Mouse (Mus musculus): Measurements from ENCODE around the gene Bank1.

Bank1 gene

GRCm38 (mm10) chr3:136100973-136101500, 224.8 kb downstream of the Bank1 start:
- DNase-seq, result no peak

- DNase-seq, result no peak
Observed at GRCm38 (mm10) chr3:136100292-136100691, 225.6 kb downstream of the Bank1 start.

- DNase-seq, result no peak
Observed at GRCm38 (mm10) chr3:136086948-136087660, 238.8 kb downstream of the Bank1 start.

DNA sequence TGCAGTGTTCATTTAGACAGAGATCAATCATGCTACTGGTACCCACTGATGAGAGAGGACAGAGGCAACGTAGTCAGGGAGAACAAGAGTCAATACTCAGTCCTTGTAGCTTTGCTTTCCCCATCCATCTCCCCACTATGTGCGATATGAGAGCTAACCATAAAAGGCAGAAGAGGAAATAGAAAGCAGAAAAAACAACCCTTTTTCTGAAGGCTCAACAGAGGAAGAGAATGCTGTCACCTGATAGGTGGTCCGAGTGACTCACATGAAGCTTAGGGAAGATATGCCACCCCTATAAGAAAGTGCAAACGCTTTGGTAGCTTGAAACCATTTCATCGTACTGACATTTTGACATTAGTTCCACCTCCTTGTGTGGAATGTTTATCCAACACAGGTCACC, 239.4 kb downstream of the Bank1 start:
- DNase-seq, result no peak

DNA sequence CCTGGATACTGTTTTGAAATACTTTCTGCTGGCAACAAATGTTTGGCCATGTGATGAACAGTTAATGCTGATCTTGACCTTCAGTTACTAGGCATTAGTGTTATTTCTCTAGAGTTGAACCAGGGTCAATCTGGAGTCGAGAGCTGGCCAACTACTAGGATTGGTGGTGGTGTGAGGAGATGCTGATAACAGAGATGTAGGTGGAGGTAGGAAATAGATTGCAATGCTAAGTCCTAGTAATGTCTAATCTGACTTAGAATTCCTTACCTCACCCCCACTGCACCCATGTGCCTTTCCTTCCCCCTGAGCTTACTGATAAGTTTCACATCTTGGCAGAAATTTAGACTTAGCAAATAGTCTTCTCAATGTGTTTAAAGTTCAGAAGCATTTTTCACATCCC, 240.8 kb downstream of the Bank1 start:
- DNase-seq, result no peak

DNA sequence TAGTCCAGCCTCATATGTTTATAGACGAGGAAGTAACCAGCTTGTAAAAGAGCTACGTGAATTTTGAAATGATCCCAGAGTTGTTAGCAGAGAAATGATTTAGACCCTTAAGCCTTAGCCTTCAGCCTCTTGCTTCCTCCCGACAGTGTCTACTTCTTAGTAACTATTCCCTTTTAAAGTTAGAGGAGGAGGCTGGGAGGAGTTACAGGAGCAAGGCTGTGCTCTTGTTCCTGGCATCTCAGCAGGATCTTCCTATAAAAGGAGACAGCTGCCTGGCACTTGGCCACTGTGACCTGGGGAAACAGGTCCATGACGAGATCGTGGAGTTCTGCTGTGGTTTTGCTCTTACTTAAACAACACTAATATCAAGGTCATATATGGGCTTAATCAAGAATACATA, 241.8 kb downstream of the Bank1 start:
- peak; percentile 26 for DNase-seq

DNA sequence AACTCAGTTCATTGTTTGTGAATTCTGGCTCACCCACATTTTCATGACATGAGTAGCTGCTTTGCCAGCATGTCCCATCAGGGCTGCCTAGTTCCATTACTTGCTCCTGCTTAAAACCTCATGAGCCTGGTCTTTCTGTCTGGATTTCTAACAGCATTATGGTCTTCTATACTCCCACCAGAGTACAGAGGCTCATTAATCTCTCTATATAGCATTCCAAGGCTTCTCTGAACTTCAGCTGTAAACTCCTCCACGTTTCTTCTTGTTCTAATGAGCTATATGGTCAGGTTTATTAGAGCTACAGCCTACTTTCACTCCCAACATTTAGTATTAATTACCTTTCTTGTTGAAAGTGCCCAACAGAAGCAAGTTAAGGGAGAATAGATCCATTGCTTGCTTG, 244.6 kb downstream of the Bank1 start:
- DNase-seq, result no peak

- DNase-seq, result no peak
Observed at GRCm38 (mm10) chr3:136078535-136078934, 247.3 kb downstream of the Bank1 start.

- no peak for DNase-seq
Observed at GRCm38 (mm10) chr3:136070394-136070793, 255.5 kb downstream of the Bank1 start.

- no peak for DNase-seq
Observed at GRCm38 (mm10) chr3:136061907-136062306, 264.0 kb downstream of the Bank1 start.

- DNase-seq, result no peak
Observed at GRCm38 (mm10) chr3:136050635-136051034, 275.2 kb downstream of the Bank1 start.

GRCm38 (mm10) chr3:136050215-136050614, 275.7 kb downstream of the Bank1 start:
- DNase-seq, result no peak

GRCm38 (mm10) chr3:136048026-136048425, 277.8 kb downstream of the Bank1 start:
- DNase-seq, result no peak

GRCm38 (mm10) chr3:136045381-136045780, 280.5 kb downstream of the Bank1 start:
- DNase-seq, result no peak

GRCm38 (mm10) chr3:136040041-136040440, 285.8 kb downstream of the Bank1 start:
- DNase-seq, result no peak

DNA sequence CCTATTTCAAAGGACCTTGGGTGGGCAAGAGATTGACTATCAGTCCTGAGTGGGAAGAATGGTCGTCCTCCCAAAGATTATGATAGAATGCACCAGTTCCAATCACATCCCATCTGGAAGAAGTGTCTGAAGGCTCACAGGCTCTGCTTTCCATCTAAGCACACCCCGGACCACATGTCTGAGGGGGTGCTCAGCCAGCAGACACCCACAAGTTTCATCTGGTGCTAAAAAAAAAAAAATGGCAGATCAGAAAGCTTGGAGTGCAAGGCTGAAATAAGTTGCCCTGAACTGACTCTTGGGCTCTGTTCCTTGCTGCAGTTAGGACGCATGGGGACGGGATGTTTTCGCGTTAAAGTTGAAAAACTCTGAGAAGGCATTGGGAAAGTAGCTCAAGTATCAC, 286.4 kb downstream of the Bank1 start:
- DNase-seq, result no peak

- no peak for DNase-seq
Observed at GRCm38 (mm10) chr3:136037254-136037653, 288.6 kb downstream of the Bank1 start.

GRCm38 (mm10) chr3:136035784-136036183, 290.1 kb downstream of the Bank1 start:
- no peak for DNase-seq

DNA sequence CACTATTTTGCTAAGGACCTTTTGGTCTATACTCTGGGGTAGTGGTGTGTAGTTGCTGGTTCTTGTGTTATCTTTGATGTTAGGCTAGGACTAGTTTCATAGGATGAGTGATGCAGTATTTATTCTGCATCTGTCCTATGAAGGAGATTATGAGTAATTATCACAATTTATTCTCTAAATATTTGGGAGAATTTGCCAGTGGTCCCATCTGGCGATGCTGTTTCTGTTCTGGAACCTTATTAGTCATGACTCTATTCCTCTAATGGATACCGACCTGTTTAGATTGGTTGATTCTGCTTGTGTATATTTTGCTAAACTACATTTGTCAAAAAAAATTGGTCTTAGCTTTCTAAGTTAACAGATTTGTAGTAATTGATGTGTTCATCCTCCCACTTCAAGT, 301.0 kb downstream of the Bank1 start:
- no peak for DNase-seq

- DNase-seq, result no peak
Observed at GRCm38 (mm10) chr3:136017517-136017916, 308.3 kb downstream of the Bank1 start.

DNA sequence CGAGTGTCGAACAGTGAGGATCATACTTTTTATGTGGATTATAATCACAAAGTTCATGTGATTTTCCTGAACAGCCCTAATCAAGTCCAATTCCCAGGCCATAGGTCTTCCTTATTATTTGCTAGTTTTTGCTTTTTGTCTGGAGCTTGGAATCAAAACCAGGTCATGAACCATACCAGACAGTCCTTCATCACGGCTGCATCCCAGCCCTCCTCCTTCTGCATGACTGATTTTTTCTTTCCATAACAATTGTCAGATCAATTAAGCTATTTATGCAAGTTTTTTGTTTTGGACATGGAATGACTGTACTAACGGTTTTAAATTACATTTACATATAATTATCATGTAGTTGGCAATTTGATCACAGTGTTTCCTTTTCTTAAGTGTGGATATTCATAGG, 315.2 kb downstream of the Bank1 start:
- no peak for DNase-seq

DNA sequence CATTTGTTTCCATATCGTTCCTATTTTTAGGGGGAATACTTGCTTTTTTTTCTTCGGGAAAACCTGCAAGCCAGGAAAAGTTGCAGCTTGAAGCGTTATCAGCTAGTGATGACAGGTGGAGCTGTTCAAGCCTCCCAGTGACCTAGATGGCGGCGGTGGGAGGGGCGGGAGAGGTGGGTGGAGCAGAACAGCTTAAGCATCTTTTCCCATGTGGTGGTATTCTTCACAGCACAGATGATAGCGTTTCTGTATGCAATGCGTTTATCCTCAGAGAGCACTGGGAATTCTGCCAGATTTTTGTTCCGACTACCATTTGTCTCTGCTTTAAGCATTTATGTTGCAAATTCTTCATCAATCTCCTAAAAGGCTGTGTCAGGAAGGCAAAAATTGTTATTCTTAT, 318.0 kb downstream of the Bank1 start:
- DNase-seq, result no peak

GRCm38 (mm10) chr3:136007081-136007828, 318.6 kb downstream of the Bank1 start:
- no peak for DNase-seq

Data from kidney, adult 11 months (tissue).